Mouse (Mus musculus): ENCODE data around the gene Gm6020. TPM values are rescaled to one million over a fixed set of nuclear protein-coding genes. Genes with fewer than 3 reads are reported as not detected.

Gene Gm6020
- total RNA-seq, 1 experiment from 2014 or later, result not detected

DNA sequence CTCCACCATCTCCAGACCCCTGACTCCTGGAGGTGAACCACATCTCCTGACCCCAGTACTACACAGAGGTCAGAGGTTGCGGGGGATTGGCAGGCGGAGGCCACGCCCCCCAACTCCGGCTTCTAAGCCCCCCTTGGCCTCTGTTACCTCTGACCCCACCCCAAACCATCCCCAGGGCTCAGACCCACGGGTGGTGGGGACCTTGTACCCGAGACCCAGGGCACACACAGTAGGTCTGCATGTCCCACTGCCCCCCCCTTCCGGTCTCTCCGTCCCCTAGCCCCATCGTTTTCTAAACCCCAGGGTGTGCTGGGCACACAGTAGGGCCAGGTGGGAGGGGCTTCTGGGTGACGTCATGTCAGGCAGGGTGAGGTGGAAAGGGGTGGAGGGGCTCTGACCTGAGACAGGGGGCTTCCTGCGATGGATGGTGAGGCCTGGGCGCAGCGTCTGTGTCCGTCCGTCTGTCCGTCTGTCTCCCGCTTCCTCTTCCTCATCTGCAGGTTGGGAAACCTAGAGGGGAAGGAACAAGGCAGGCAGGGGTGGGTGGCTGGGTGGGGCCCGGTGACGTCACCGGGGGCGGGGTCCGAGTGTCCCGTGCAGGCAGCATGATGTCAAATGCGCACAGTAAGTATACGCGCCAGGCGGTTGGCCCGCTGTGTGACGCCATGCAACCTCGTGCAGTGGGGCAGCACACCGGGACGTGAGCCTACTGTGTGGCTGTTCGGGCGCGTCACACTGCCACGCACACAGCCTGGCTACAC is 44.4 kb downstream of the Gm6020 start, which contains the start of gene Csf2ra:
Gene Csf2ra (minus strand): TSS at position 489 of the 761 bp plus-strand sequence.
- peak in 1 of 2 experiments; percentile 6; a peak in 2 of 4 replicates for ATAC-seq (replicated peaks in 1 of 2; ENCODE audit: insufficient read depth in 1 of 2, low FRiP score in 2 of 2, low TSS enrichment in 1 of 2, low read depth in 1 of 2, poor library complexity in 2 of 2, severe bottlenecking in 2 of 2)

Other genes with a start within 250 kb of the Gm6020 start
- gene Zfp950, start 43.0 kb upstream of the Gm6020 start, total RNA-seq (2017), result 54.3 and 57.2 TPM in 2 replicates
- gene Gm7102, start 7.6 kb upstream of the Gm6020 start, total RNA-seq (2017), result 0.31 and 0.94 TPM in 2 replicates
- 19.8 and 28.6 TPM in 2 replicates for gene Csf2ra, start 44.5 kb downstream of the Gm6020 start, total RNA-seq (2017)
- gene Gm21060, start 113.2 kb downstream of the Gm6020 start, total RNA-seq (2017), result not detected in 2 replicates